Mouse (Mus musculus): ENCODE measurements around the gene Mvd. TPM values are rescaled to one million over a fixed set of nuclear protein-coding genes. Genes with fewer than 3 reads are reported as not detected.

Mvd gene
- total RNA-seq, 2 experiments from 2014 or later = 4.7 to 5.0 TPM

- DNase-seq = no peak
- intact Hi-C loops (cut with DNase I) = no loop called here
These were observed 16.8 kb upstream of the Mvd start for GRCm38 (mm10) chr8:122459990-122460389.

GRCm38 (mm10) chr8:122459218-122459900, 16.1 kb upstream of the Mvd start:
- intact Hi-C loops (cut with DNase I) = no loop called here
- DNase-seq = no peak

- no peak for DNase-seq
- intact Hi-C loops (cut with DNase I) = no loop called here
These were observed 13.9 kb upstream of the Mvd start for GRCm38 (mm10) chr8:122457171-122457570.

- no peak for DNase-seq
- intact Hi-C loops (cut with DNase I) = no loop called here
These were observed 11.2 kb upstream of the Mvd start for GRCm38 (mm10) chr8:122454409-122454808.

- peak; percentile 36 to 47 for DNase-seq
- intact Hi-C loops (cut with DNase I) = no loop called here
These were observed 8.9 kb upstream of the Mvd start for GRCm38 (mm10) chr8:122452154-122452553.

GRCm38 (mm10) chr8:122451161-122451703, 8.0 kb upstream of the Mvd start:
- intact Hi-C loops (cut with DNase I) = no loop called here
- DNase-seq = peak; percentile 46 to 60

- intact Hi-C loops (cut with DNase I) = loop anchor here (5.0 kb wide), 1 partner anchor 173 kb away; no protein-coding TSS in a partner anchor
- DNase-seq = no peak
These were observed 2.0 kb upstream of the Mvd start for GRCm38 (mm10) chr8:122445203-122445602.

GRCm38 (mm10) chr8:122444058-122444748, 981 bp upstream of the Mvd start:
- intact Hi-C loops (cut with DNase I) = no loop called here
- DNase-seq = peak; percentile 88 to 89

GRCm38 (mm10) chr8:122442781-122443180, 441 bp downstream of the Mvd start:
- no peak for DNase-seq
- intact Hi-C loops (cut with DNase I) = no loop called here

GRCm38 (mm10) chr8:122442356-122442755, 866 bp downstream of the Mvd start:
- no peak for DNase-seq
- intact Hi-C loops (cut with DNase I) = no loop called here

- intact Hi-C loops (cut with DNase I) = no loop called here
- no peak for DNase-seq
These were observed 1.9 kb downstream of the Mvd start for GRCm38 (mm10) chr8:122441326-122441725.

GRCm38 (mm10) chr8:122439336-122439735, 3.9 kb downstream of the Mvd start:
- intact Hi-C loops (cut with DNase I) = no loop called here
- DNase-seq = no peak

GRCm38 (mm10) chr8:122437708-122438331, 5.4 kb downstream of the Mvd start:
- DNase-seq = no peak
- intact Hi-C loops (cut with DNase I) = no loop called here

- intact Hi-C loops (cut with DNase I) = no loop called here
These were observed 6.6 kb downstream of the Mvd start for GRCm38 (mm10) chr8:122436586-122437125.

GRCm38 (mm10) chr8:122436146-122436545, 7.1 kb downstream of the Mvd start:
- intact Hi-C loops (cut with DNase I) = no loop called here

More at GRCm38 (mm10) chr8:122436586-122437125, 6.6 kb downstream of the Mvd start:
- DNase-seq = no peak

GRCm38 (mm10) chr8:122435375-122435774, 7.8 kb downstream of the Mvd start:
- no peak for DNase-seq
- intact Hi-C loops (cut with DNase I) = no loop called here

More at GRCm38 (mm10) chr8:122436146-122436545, 7.1 kb downstream of the Mvd start:
- DNase-seq = no peak

GRCm38 (mm10) chr8:122433269-122433905, 9.8 kb downstream of the Mvd start:
- intact Hi-C loops (cut with DNase I) = loop anchor here (5.0 kb wide), 1 partner anchor 39 kb away; no protein-coding TSS in a partner anchor
- DNase-seq = no peak

GRCm38 (mm10) chr8:122432443-122433268, 10.6 kb downstream of the Mvd start, which contains the start of gene Cyba:
Gene Cyba (minus strand): TSS chr8:122432930.
- DNase-seq = peak; percentile 80 to 82

More at GRCm38 (mm10) chr8:122432443-122433268, 10.6 kb downstream of the Mvd start, which contains the start of gene Cyba:
- intact Hi-C loops (cut with DNase I) = loop anchor here (5.0 kb wide), 1 partner anchor 40 kb away; no protein-coding TSS in a partner anchor
